Mouse (Mus musculus) lung, postnatal 0 days (tissue): Measurements from ENCODE around the gene Ksr2. TPM values are rescaled to one million over a fixed set of nuclear protein-coding genes. Genes with fewer than 3 reads are reported as not detected.

ENCODE experiments used
- ATAC-seq: fragments of 200-750 bp; cut with Nextera tagmentation; 2 replicates; pipeline ENCODE4 v1.8.0; 2017; ENCODE audit warnings: moderate library complexity
- DNase-seq: peaks from one replicate; pipeline ENCODE4 v3.0.0-alpha.2; 2016; ENCODE audit warnings: low spot score
- H3K27ac ChIP-seq: fragments of 300-500 bp; sonication (generic); 2 replicates; pipeline ENCODE4 v1.5.1; 2014; ENCODE audit warnings: antibody characterized with exemption, mild to moderate bottlenecking, low read length, mixed read lengths
- H3K27me3 ChIP-seq: fragments of 300-500 bp; sonication (generic); replicated peaks from 2 replicates; pipeline ENCODE4 v1.6.1; 2014; ENCODE audit warnings: low read length, mixed read lengths; ENCODE audit not compliant: insufficient read depth
- H3K36me3 ChIP-seq: fragments of 300-500 bp; sonication (generic); 2 replicates; pipeline ENCODE4 v1.6.1; 2014; ENCODE audit warnings: low read length, mixed read lengths; ENCODE audit not compliant: insufficient read depth
- H3K4me1 ChIP-seq: fragments of 300-500 bp; sonication (generic); 2 replicates; pipeline ENCODE4 v1.6.1; 2014; ENCODE audit warnings: antibody characterized with exemption, low read depth, low read length, mixed read lengths; ENCODE audit not compliant: insufficient read depth
- H3K4me2 ChIP-seq: fragments of 300-500 bp; sonication (generic); replicated peaks from 2 replicates; pipeline ENCODE4 v1.6.1; 2014; ENCODE audit warnings: low read depth, mild to moderate bottlenecking, low read length, moderate library complexity, mixed read lengths
- H3K4me3 ChIP-seq: fragments of 300-500 bp; sonication (generic); 2 replicates; pipeline ENCODE4 v1.5.1; 2014; ENCODE audit warnings: low read depth, low read length
- H3K9ac ChIP-seq: fragments of 300-500 bp; sonication (generic); replicated peaks from 2 replicates; pipeline ENCODE4 v1.6.1; 2014; ENCODE audit warnings: low read depth, mild to moderate bottlenecking
- H3K9me3 ChIP-seq: fragments of 300-500 bp; sonication (generic); 2 replicates; pipeline ENCODE4 v1.6.1; 2016; ENCODE audit warnings: low read length, mixed read lengths
- CTCF ChIP-seq: IDR thresholded peaks from 2 replicates; pipeline ENCODE4 v1.5.1; 2016; ENCODE audit warnings: antibody characterized with exemption, mild to moderate bottlenecking
- EP300 ChIP-seq: IDR thresholded peaks from 2 replicates; pipeline ENCODE4 v1.6.1; 2016; ENCODE audit warnings: antibody characterized with exemption, mild to moderate bottlenecking, control low read depth
- WGBS: fragments of 180-500 bp; shearing (Covaris S2); extraction: QIAGEN DNeasy Blood & Tissue Kit; methylation state at CpG from one replicate; pipeline ENCODE4 v1.1.7; 2014; 5-methylcytosine and 5-hydroxymethylcytosine counted together
- polyA plus RNA-seq: library from polyadenylated mRNA; unstranded; fragments of >200 nt; fragmentation: Nextera tagmentation; extraction: Ambion mirVana; gene quantifications from 2 replicates; pipeline ENCODE4 v1.2.1, GENCODE M21; 2015

Ksr2 gene
- polyA plus RNA-seq, 1 experiment from 2014 or later: 0.08 TPM

- Histone ChIP-seq H3K27ac (no peak overlapping the region), H3K4me1 (no peaks in the 10 kb centered on the region), H3K27me3 (no peaks in the 10 kb centered on the region), H3K4me3 (no peak overlapping the region), H3K36me3 (no peaks in the 10 kb centered on the region), H3K9me3 (no peaks in the 10 kb centered on the region), H3K9ac (no peak overlapping the region), H3K4me2 (no peak overlapping the region)
- no peak for TF ChIP-seq EP300
- TF ChIP-seq CTCF: no peak
- no peak for ATAC-seq
- WGBS: 94% methylated on average over 3 of the region's 3 CpGs
- no peak for DNase-seq
Observed at GRCm38 (mm10) chr5:117682226-117682625, 268.4 kb downstream of the Ksr2 start.

GRCm38 (mm10) chr5:117684491-117684890 is 270.7 kb downstream of the Ksr2 start:
- H3K27ac ChIP-seq: no peak overlapping the region
- no peak for DNase-seq
- no peak overlapping the region for H3K9ac ChIP-seq
- ATAC-seq: no peak
- no peaks in the 10 kb centered on the region for H3K4me1 ChIP-seq
- no peaks in the 10 kb centered on the region for H3K9me3 ChIP-seq
- H3K27me3 ChIP-seq: no peaks in the 10 kb centered on the region
- H3K4me2 ChIP-seq: no peak overlapping the region
- no peak for TF ChIP-seq CTCF
- no peak for TF ChIP-seq EP300
- H3K36me3 ChIP-seq: no peaks in the 10 kb centered on the region
- no peak overlapping the region for H3K4me3 ChIP-seq
- WGBS: 91% methylated on average over 8 of the region's 8 CpGs

- no peaks in the 10 kb centered on the region for H3K36me3 ChIP-seq
- WGBS: 33% methylated on average over 4 of the region's 4 CpGs
- H3K9me3 ChIP-seq: no peaks in the 10 kb centered on the region
- no peak overlapping the region for H3K4me2 ChIP-seq
- H3K4me1 ChIP-seq: no peaks in the 10 kb centered on the region
- ATAC-seq (no peak), DNase-seq (no peak)
- no peak overlapping the region for H3K27ac ChIP-seq
- no peak overlapping the region for H3K9ac ChIP-seq
- TF ChIP-seq CTCF (no peak), EP300 (no peak)
- H3K4me3 ChIP-seq: no peak overlapping the region
- H3K27me3 ChIP-seq: no peaks in the 10 kb centered on the region
Observed at GRCm38 (mm10) chr5:117687770-117688352, 274.1 kb downstream of the Ksr2 start.

- TF ChIP-seq EP300: no peak
- no peak for TF ChIP-seq CTCF
- WGBS: 27% methylated on average over 3 of the region's 3 CpGs
Observed at GRCm38 (mm10) chr5:117688738-117689137, 274.9 kb downstream of the Ksr2 start.

GRCm38 (mm10) chr5:117689840-117690239 is 276.0 kb downstream of the Ksr2 start:
- H3K4me3 ChIP-seq: no peak overlapping the region
- H3K27me3 ChIP-seq: no peaks in the 10 kb centered on the region
- H3K9ac ChIP-seq: no peak overlapping the region
- no peaks in the 10 kb centered on the region for H3K4me1 ChIP-seq
- no peak overlapping the region for H3K27ac ChIP-seq
- no peaks in the 10 kb centered on the region for H3K36me3 ChIP-seq
- TF ChIP-seq EP300: no peak
- no peak for TF ChIP-seq CTCF
- no peak overlapping the region for H3K4me2 ChIP-seq
- ATAC-seq (no peak), DNase-seq (no peak)
- WGBS: 54% methylated on average over 8 of the region's 8 CpGs
- no peaks in the 10 kb centered on the region for H3K9me3 ChIP-seq

More at GRCm38 (mm10) chr5:117688738-117689137, 274.9 kb downstream of the Ksr2 start:
- H3K4me2 ChIP-seq: no peak overlapping the region
- H3K9me3 ChIP-seq: no peaks in the 10 kb centered on the region
- ATAC-seq (no peak), DNase-seq (no peak)
- no peak overlapping the region for H3K9ac ChIP-seq
- no peaks in the 10 kb centered on the region for H3K27me3 ChIP-seq
- H3K4me1 ChIP-seq: no peaks in the 10 kb centered on the region
- no peak overlapping the region for H3K4me3 ChIP-seq
- H3K36me3 ChIP-seq: no peaks in the 10 kb centered on the region
- no peak overlapping the region for H3K27ac ChIP-seq

- 74% methylated on average over 7 of the region's 7 CpGs for WGBS
Observed at GRCm38 (mm10) chr5:117691271-117691670, 277.5 kb downstream of the Ksr2 start.

GRCm38 (mm10) chr5:117693557-117693956 is 279.8 kb downstream of the Ksr2 start:
- no peak overlapping the region for H3K9ac ChIP-seq
- 71% methylated on average over 3 of the region's 3 CpGs for WGBS

More at GRCm38 (mm10) chr5:117691271-117691670, 277.5 kb downstream of the Ksr2 start:
- H3K4me3 ChIP-seq: no peak overlapping the region
- H3K27me3 ChIP-seq: no peaks in the 10 kb centered on the region
- no peak overlapping the region for H3K27ac ChIP-seq
- no peaks in the 10 kb centered on the region for H3K36me3 ChIP-seq
- no peak for DNase-seq
- H3K9ac ChIP-seq: no peak overlapping the region
- TF ChIP-seq CTCF (no peak), EP300 (no peak)
- no peak for ATAC-seq
- H3K4me2 ChIP-seq: no peak overlapping the region
- no peaks in the 10 kb centered on the region for H3K4me1 ChIP-seq
- no peaks in the 10 kb centered on the region for H3K9me3 ChIP-seq

More at GRCm38 (mm10) chr5:117693557-117693956, 279.8 kb downstream of the Ksr2 start:
- Histone ChIP-seq H3K9me3 (no peaks in the 10 kb centered on the region), H3K27ac (no peak overlapping the region), H3K4me1 (no peaks in the 10 kb centered on the region), H3K4me3 (no peak overlapping the region), H3K36me3 (no peaks in the 10 kb centered on the region), H3K4me2 (no peak overlapping the region), H3K27me3 (no peaks in the 10 kb centered on the region)
- DNase-seq (no peak), ATAC-seq (no peak)
- TF ChIP-seq CTCF: peak; percentile 15; the same call in 1 of the 2 replicates
- TF ChIP-seq EP300: no peak
